Mouse (Mus musculus): ENCODE data around the gene Cxadr. TPM values are rescaled to one million over a fixed set of nuclear protein-coding genes. Genes with fewer than 3 reads are reported as not detected.
"Not testable (repeated sequence)": the region's sequence is repeated elsewhere in the genome, so short reads cannot be mapped to it uniquely, and the experiment has no call there.

Cxadr gene
- total and polyA plus RNA-seq, 3 experiments = 0.22 TPM; not detected in 2

DNA sequence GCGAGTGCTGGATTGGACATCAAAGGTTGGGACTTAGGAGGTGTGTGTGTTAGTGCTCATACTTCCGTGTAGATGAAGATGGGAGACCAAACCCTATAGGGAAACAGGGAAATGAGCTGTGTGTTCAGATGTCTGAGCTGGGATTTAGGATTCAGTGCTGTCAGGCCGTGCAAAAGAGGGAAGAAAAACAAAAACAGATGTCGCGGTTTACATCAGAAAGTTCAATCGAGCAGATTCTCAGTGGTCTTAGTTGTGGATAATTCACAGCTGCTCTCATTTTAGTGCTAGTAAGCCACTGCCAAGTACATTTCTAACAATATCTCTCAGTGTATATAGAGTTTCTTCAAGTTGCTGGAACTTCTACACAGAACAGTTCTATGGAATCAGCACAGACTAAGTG is 42.5 kb downstream of the Cxadr start:
- ATAC-seq (ENCODE audit: extremely low read depth, insufficient number of reproducible peaks, low FRiP score, poor library complexity, severe bottlenecking) (no peak), DNase-seq (ENCODE audit: low spot score) (no peak)
- Histone ChIP-seq H3K36me3 (replicated peaks) (peaks cover 66% of the 10 kb centered on the region), H3K4me3 (ENCODE audit: low read depth, low read length) (no peak overlapping the region), H3K9me3 (replicated peaks) (no peaks in the 10 kb centered on the region), H3K27me3 (ENCODE audit: insufficient read depth, low read length) (no peaks in the 10 kb centered on the region), H3K4me1 (ENCODE audit: insufficient read depth, low read depth, low read length) (0 out of 2 replicates have a peak, but pooled peaks cover 7% of the 10 kb centered on the region)
- TF ChIP-seq TAL1 (conservative IDR thresholded peaks at IDR 0.05; ENCODE audit: low read depth, low read length) = no peak
- TF ChIP-seq POLR2AphosphoS5 (IDR thresholded peaks at IDR 0.05; ENCODE audit: insufficient replicate concordance, low read depth, low read length) = no peak
- TF ChIP-seq GATA2 (IDR thresholded peaks at IDR 0.05; ENCODE audit: borderline replicate concordance, low read depth, low read length) = no peak
- no peak for TF ChIP-seq CTCF (IDR thresholded peaks at IDR 0.05; ENCODE audit: low read depth, low read length)

DNA sequence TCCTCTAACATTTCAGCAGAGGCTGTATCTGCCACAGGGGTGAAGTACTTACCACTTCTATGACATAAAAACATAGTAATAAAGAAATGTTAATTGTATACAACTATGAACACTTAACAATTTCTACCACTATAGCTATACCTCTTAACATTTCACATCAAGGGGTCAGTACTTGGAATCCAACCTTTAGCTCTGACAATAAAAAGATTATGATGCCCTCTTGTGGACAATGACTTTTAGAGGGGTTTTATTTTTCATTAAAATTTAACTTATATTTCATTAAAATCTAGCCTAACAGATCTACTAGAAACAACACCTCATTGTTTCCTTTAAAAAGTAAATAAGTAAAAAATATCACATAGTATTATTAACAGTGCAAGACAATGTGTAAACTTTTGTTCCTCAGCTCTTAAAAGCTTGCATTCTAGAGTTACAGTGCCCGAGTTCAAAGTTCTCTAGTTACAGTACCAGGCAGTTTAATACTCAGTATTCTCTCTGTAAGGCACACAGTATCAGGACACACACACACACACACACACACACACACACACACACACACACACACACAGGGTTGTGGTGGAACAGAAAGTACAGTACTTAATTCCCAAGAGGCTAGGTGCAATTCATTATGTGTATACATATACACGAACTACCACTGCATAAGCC is 45.5 kb downstream of the Cxadr start:
- DNase-seq (ENCODE audit: low spot score) (no peak), ATAC-seq (ENCODE audit: extremely low read depth, insufficient number of reproducible peaks, low FRiP score, poor library complexity, severe bottlenecking) (no peak)
- no peaks in the 10 kb centered on the region for H3K9me3 ChIP-seq (replicated peaks)
- no peaks in the 10 kb centered on the region for H3K27me3 ChIP-seq (ENCODE audit: insufficient read depth, low read length)
- H3K4me3 ChIP-seq (ENCODE audit: low read depth, low read length) = no peak overlapping the region
- H3K4me1 ChIP-seq (ENCODE audit: insufficient read depth, low read depth, low read length) = peaks cover 11% of the 10 kb centered on the region; the same call in 1 of the 2 replicates
- peaks cover 64% of the 10 kb centered on the region for H3K36me3 ChIP-seq (replicated peaks)
- no peak for TF ChIP-seq TAL1 (conservative IDR thresholded peaks at IDR 0.05; ENCODE audit: low read depth, low read length)
- no peak for TF ChIP-seq GATA1 (IDR thresholded peaks at IDR 0.05; ENCODE audit: borderline replicate concordance, low read length)
- TF ChIP-seq CTCF (IDR thresholded peaks at IDR 0.05; ENCODE audit: low read depth, low read length) = no peak
- no peak for TF ChIP-seq POLR2AphosphoS5 (IDR thresholded peaks at IDR 0.05; ENCODE audit: insufficient replicate concordance, low read depth, low read length)
- TF ChIP-seq GATA2 (IDR thresholded peaks at IDR 0.05; ENCODE audit: borderline replicate concordance, low read depth, low read length) = no peak

DNA sequence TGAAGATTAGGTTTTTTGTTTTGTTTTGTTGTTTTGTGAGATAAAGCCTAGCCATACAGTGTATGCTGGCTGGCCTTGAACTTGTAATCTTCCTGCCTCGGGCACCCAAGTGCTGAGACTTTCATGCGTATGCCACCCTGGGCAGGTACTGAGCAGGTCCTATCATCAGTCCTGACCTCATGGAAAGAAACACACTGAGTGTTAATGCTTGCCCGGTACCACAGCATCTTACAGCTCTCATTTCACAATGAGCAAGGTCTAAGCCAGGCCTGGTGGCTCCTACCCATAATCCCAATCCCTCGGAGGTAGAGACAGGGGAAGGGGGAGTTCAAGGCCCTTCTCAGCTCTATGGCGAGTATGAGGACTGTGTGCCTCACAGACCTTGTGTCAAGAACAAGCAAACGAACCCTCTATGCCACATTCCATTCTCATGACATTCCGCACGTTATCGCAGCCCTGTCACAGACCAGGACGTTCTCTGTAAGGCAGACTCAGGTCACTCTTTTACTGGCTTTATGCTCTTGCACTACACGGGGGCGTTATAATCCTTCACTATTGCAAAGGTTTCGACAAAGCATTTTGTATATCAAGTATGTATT is 46.1 kb downstream of the Cxadr start:
- DNase-seq (ENCODE audit: low spot score) (no peak), ATAC-seq (ENCODE audit: extremely low read depth, insufficient number of reproducible peaks, low FRiP score, poor library complexity, severe bottlenecking) (no peak)
- Histone ChIP-seq H3K4me3 (ENCODE audit: low read depth, low read length) (no peak overlapping the region), H3K36me3 (replicated peaks) (peaks cover 59% of the 10 kb centered on the region), H3K4me1 (ENCODE audit: insufficient read depth, low read depth, low read length) (peaks cover 11% of the 10 kb centered on the region; the same call in 1 of the 2 replicates), H3K9me3 (replicated peaks) (no peaks in the 10 kb centered on the region), H3K27me3 (ENCODE audit: insufficient read depth, low read length) (no peaks in the 10 kb centered on the region)
- no peak for TF ChIP-seq GATA2 (IDR thresholded peaks at IDR 0.05; ENCODE audit: borderline replicate concordance, low read depth, low read length)

DNA sequence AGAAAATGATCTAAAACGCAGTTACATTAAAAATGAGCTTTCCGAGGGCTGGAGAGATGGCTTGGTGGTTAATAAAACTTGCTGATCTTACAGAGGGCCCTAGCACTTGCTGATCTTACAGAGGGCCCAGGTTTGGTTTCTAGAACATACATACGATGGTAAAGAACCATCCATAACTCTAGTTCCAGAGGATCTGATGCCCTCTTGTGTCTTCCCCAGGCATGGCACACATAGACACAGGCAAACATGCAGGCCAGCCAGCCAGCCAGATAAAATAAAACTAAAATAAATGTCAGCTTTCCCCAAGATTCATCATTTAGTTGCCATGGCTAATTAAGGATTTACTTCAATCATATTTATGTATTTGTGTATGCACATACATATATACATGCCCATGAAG is 56.5 kb downstream of the Cxadr start:
- DNase-seq (ENCODE audit: low spot score) (no peak), ATAC-seq (ENCODE audit: extremely low read depth, insufficient number of reproducible peaks, low FRiP score, poor library complexity, severe bottlenecking) (peak; percentile 45; the same call in 1 of the 2 replicates)
- Histone ChIP-seq H3K9me3 (replicated peaks) (no peaks in the 10 kb centered on the region), H3K27me3 (ENCODE audit: insufficient read depth, low read length) (no peaks in the 10 kb centered on the region), H3K4me3 (ENCODE audit: low read depth, low read length) (no peak overlapping the region), H3K36me3 (replicated peaks) (peaks cover 44% of the 10 kb centered on the region), H3K4me1 (ENCODE audit: insufficient read depth, low read depth, low read length) (no peaks in the 10 kb centered on the region)
- TF ChIP-seq GATA2 (IDR thresholded peaks at IDR 0.05; ENCODE audit: borderline replicate concordance, low read depth, low read length) (no peak), POLR2AphosphoS5 (IDR thresholded peaks at IDR 0.05; ENCODE audit: insufficient replicate concordance, low read depth, low read length) (no peak), TAL1 (conservative IDR thresholded peaks at IDR 0.05; ENCODE audit: low read depth, low read length) (no peak), GATA1 (IDR thresholded peaks at IDR 0.05; ENCODE audit: borderline replicate concordance, low read length) (no peak), CTCF (IDR thresholded peaks at IDR 0.05; ENCODE audit: low read depth, low read length) (no peak)

DNA sequence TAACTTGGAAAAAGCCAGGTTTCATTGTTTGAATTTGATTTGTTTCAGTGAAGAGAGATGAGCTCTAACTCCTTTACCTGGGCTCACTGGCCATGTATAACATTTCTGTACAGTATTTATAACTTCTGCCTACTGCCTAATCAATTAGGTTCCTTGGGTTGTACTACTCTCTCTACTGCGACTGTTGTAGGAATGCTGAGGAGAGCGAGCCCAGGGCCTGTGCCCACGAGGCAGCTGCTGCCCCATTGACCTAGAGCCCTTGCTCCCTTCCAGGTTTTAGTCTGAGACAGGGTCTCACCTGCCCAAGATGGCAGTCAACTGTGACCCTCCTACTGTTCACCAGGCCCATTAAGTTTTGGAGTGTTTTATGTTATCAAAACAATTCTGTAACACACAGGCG is 60.2 kb downstream of the Cxadr start:
- ATAC-seq (ENCODE audit: extremely low read depth, insufficient number of reproducible peaks, low FRiP score, poor library complexity, severe bottlenecking) (no peak), DNase-seq (ENCODE audit: low spot score) (no peak)
- TF ChIP-seq POLR2AphosphoS5 (IDR thresholded peaks at IDR 0.05; ENCODE audit: insufficient replicate concordance, low read depth, low read length) = no peak
- no peak for TF ChIP-seq CTCF (IDR thresholded peaks at IDR 0.05; ENCODE audit: low read depth, low read length)
- no peak for TF ChIP-seq GATA2 (IDR thresholded peaks at IDR 0.05; ENCODE audit: borderline replicate concordance, low read depth, low read length)
- TF ChIP-seq GATA1 (IDR thresholded peaks at IDR 0.05; ENCODE audit: borderline replicate concordance, low read length) = no peak
- no peak for TF ChIP-seq TAL1 (conservative IDR thresholded peaks at IDR 0.05; ENCODE audit: low read depth, low read length)
- Histone ChIP-seq H3K36me3 (replicated peaks) (peaks cover 74% of the 10 kb centered on the region), H3K27me3 (ENCODE audit: insufficient read depth, low read length) (no peaks in the 10 kb centered on the region), H3K9me3 (replicated peaks) (no peaks in the 10 kb centered on the region), H3K4me3 (ENCODE audit: low read depth, low read length) (no peak overlapping the region), H3K4me1 (ENCODE audit: insufficient read depth, low read depth, low read length) (no peaks in the 10 kb centered on the region; the same call in 1 of the 2 replicates)

DNA sequence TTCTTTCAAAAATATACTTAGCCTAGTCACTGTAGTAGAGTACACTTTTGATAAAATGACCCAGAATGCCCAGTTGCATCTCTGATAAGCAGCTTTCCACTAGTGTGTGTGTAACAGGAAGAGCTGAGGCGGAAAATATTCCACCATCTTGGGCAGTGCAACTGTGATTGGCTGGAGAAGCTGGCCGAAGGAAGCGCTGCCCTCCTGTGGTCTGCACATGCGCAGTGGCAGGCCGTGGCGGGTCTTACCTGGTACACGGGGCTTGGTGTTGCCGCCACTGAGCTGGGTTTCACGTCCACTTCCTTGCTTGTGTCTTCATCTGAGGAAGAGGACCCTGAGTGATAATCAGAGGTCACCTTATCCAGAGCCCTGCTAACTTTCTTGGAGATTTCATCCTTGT is 63.3 kb downstream of the Cxadr start:
- DNase-seq (ENCODE audit: low spot score); H3K4me3 ChIP-seq (ENCODE audit: low read depth, low read length); H3K9me3 ChIP-seq (replicated peaks); H3K27me3 ChIP-seq (ENCODE audit: insufficient read depth, low read length); ATAC-seq (ENCODE audit: extremely low read depth, insufficient number of reproducible peaks, low FRiP score, poor library complexity, severe bottlenecking): not testable (repeated sequence)
- Histone ChIP-seq H3K4me1 (ENCODE audit: insufficient read depth, low read depth, low read length) (peaks cover 10% of the 10 kb centered on the region; the same call in 1 of the 2 replicates), H3K36me3 (replicated peaks) (peaks cover 82% of the 10 kb centered on the region)

Measured in G1E (cell line).